Mouse (Mus musculus) CD4-positive, CD25-positive, alpha-beta regulatory T cell (primary cell): ENCODE measurements around the gene Mrpl10. TPM values are rescaled to one million over a fixed set of nuclear protein-coding genes. Genes with fewer than 3 reads are reported as not detected.

Source experiments
- polyA plus RNA-seq: library from polyadenylated mRNA; unstranded; fragments of 100-300 nt; shearing (Covaris generic); gene quantifications from one replicate; pipeline ENCODE4 v1.2.1, GENCODE M21; 2017

The Mrpl10 gene
- 84.8 TPM for polyA plus RNA-seq

DNA sequence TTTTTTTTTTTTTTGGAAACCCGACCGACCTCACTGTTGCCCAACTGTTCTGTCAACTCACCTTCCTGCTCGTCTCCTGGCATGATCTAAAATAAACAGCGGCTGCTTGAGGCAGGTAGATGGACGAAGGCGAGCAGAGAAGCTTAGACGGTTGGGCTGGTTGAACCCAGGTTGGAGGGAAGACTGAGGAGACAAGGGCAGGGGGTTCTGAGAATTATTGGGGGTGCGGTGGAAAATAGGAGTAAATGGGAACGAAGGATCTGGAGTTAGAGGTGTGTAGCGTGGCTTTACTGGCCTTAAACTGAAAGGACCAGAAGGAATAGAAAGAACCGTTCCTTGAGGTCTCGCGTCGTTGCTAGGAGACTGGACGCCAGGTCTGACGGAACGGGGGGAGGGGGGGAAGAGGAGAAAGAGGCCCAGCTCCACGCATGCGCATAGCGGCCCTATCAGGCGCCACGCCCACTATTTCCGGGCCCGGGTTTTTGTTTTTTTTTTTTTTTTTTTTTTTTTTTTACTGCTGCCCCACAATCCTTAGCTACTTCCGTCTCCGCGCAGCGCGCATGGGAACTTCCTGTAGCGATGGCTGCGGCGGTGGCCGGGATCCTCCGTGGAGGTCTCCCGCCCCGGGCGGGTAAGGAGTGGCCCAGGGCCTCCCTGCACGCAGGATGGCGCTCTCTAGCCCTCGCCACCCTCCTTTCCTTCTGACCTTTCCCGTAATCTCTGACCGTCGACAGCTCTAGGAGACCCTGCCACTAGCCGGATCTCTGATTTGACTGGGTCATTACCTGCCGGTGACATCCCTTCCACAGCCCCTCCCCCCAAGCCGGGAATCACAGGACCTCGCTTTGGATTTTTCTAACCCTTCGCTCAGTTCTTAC, at the start of gene Mrpl10, which contains the start of gene Lrrc46:
Gene Mrpl10 (plus strand): TSS at position 539 of the 878 bp plus-strand sequence.
Gene Lrrc46 (minus strand): TSS at position 386 of the 878 bp plus-strand sequence.

DNA sequence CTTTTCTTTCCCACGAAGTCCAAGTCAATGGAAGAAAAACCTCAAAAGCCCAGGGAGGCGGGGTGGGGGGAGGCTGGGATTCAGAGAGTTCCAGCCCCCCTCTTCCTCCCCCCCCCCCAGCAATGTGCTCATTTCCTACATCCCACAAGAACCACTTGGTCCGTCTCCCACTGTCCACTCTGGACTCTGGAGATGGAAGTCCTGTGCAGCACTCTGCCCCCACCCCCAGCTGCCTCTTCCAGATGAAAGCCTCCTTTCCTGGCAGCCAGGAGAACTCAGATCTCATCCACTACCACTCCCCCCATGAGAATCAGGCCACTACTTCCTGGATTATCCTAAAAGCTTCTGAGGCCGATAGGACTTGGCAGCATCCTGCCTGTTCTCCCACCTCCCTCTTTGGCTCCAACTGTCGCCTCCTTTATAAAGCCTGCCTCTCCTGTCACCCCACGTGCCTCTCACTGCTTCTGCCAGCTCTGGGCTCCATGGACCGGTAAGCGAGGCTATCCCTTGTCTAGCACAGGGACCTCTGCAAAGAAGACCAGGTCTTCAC, 28.2 kb upstream of the Mrpl10 start, which contains the start of gene Sp6:
Gene Sp6 (plus strand): TSS at position 274 of the 550 bp plus-strand sequence.

DNA sequence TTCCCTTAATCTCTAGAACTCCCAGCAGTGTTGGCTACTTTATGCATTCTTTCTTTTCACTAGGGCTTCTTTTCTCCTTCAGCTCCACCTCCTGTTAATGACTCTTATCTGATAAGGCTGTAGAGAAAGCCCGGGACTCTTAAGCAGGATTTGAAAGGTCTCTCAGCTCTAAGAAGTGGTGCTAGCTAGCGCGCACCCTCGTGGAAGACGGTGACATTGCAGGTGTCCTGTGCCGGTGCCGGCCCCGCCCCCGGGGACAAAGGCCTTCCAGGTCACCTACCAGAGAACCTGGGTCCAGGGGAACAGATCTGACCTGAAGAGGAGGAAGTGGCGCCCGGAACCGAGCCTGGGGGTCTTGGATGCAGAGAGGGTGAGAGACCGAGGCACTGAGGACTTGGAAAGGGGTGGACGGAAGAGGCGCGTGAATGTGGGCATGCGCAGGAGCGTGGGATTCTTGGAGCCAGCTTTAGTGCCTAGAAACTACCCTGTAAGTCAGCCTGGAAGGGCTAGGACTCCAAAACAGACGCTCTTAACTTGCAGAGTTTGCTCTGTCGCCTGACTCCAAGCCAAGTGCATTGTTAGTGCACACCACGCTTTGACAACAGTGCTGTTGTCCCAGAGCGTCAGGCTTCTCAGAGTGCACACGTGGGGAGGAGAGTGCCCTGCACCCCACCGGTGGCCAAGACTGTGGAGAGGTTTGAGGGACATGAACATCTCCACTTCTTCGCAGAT, 11.5 kb upstream of the Mrpl10 start, which contains the start of gene Scrn2:
Gene Scrn2 (plus strand): TSS at position 253 of the 732 bp plus-strand sequence.

DNA sequence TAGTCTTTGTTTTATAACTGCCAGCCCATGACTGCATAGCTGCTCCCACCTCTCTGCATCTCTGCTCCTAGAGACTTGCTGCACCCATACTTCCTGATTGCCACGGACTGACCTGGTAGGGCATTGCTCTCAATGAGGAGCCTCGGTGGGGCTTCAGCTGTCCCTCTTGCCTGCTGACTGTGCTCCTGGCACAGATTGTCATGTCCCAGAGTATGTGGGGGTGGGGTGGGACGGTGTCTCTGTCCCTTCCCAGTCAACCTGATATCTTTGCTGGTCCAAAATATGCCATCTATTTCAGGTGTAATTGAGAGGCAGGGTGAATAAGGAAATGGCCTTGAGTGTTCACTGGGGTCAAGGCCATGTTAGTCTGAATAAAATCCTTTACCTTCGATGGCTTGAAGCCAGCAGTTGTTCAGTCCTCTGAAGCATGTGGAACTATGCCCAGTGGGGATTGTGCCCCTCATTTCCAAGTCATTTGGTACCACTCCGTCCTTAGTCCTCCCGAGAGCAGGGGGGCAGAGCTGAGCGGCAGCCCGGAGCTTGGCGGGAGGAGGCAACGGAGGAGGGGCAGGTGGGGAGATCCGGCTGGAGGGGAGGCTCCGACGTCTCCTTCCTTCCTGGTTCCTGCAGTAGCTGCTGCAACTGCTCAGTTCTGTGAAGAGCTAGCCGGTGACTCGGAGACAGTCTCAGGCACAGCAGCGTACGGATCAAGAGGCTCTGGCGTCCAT, 9.0 kb downstream of the Mrpl10 start, which contains the start of gene Osbpl7:
Gene Osbpl7 (plus strand): TSS at position 413 of the 728 bp plus-strand sequence.

Other genes starting within 250 kb of the Mrpl10 start
- gene Nfe2l1, start 211.6 kb upstream of the Mrpl10 start, polyA plus RNA-seq, result 53.0 TPM
- 0.37 TPM for gene Copz2, start 191.7 kb upstream of the Mrpl10 start, polyA plus RNA-seq
- 78.6 TPM for gene Cdk5rap3, start 125.1 kb upstream of the Mrpl10 start, polyA plus RNA-seq
- 0.13 TPM for gene Prr15l, start 113.5 kb upstream of the Mrpl10 start, polyA plus RNA-seq
- 40.8 TPM for gene Pnpo, start 97.6 kb upstream of the Mrpl10 start, polyA plus RNA-seq
- gene Sp2, start 58.6 kb upstream of the Mrpl10 start, polyA plus RNA-seq, result 76.0 TPM
- 29.5 TPM for gene Sp6, start 28.2 kb upstream of the Mrpl10 start, polyA plus RNA-seq
- 14.4 TPM for gene Scrn2, start 11.6 kb upstream of the Mrpl10 start, polyA plus RNA-seq
- 0.22 TPM for gene Lrrc46, start 153 bp upstream of the Mrpl10 start, polyA plus RNA-seq
- gene Osbpl7, start 9.1 kb downstream of the Mrpl10 start, polyA plus RNA-seq, result 35.0 TPM
- 9.6 TPM for gene Tbx21, start 73.8 kb downstream of the Mrpl10 start, polyA plus RNA-seq
- 0.16 TPM for gene Tbkbp1, start 109.9 kb downstream of the Mrpl10 start, polyA plus RNA-seq
- gene Kpnb1, start 146.3 kb downstream of the Mrpl10 start, polyA plus RNA-seq, result 33.1 TPM
- 44.2 TPM for gene Npepps, start 239.1 kb downstream of the Mrpl10 start, polyA plus RNA-seq